ENCODE assay signal across 25 mouse cellular contexts in genomic region chr10:44555317-44555716, GRCm38 (mm10). TPM values are rescaled to one million over a fixed set of nuclear protein-coding genes. Genes with fewer than 3 reads are reported as not detected.
A peak's percentile ranks its signal among the peaks of the same experiment; 100 is the strongest.
DNase-seq lines count a peak whose midpoint lies in the region; ATAC-seq and TF ChIP-seq lines count a peak whose summit lies in the region.
"Had no signal": no experiment of that assay in that cellular context is flagged by ENCODE, and none has a peak within 500 bp of the region (broad histone marks: within the 10 kb centered on the region; RNA-seq: fewer than 3 reads in every experiment).

No protein-coding gene starts in this region.

- no peaks in the 10 kb centered on the region for H3K4me1 ChIP-seq in liver, postnatal 0 days (ENCODE audit: insufficient read depth)
- peaks cover 4% of the 10 kb centered on the region; the same call in 1 of the 2 replicates for H3K4me1 ChIP-seq in liver, embryonic 11.5 days (replicated peaks; ENCODE audit: control insufficient read depth, insufficient read depth, low read length)
- peaks cover 4% of the 10 kb centered on the region; the same call in 1 of the 2 replicates for H3K4me1 ChIP-seq in liver, embryonic 16.5 days (ENCODE audit: control insufficient read depth, low read depth, low read length)
- H3K4me1 ChIP-seq in midbrain, embryonic 11.5 days (ENCODE audit: control insufficient read depth, insufficient read depth, low read length), result no peaks in the 10 kb centered on the region
- no peaks in the 10 kb centered on the region for H3K4me1 ChIP-seq in kidney, embryonic 16.5 days (ENCODE audit: insufficient read depth, low read length)
- H3K4me1 ChIP-seq: embryonic facial prominence, embryonic 13.5 days; forebrain, embryonic 10.5 days; forebrain, embryonic 15.5 days; intestine, embryonic 15.5 days; midbrain, embryonic 13.5 days; neural tube, embryonic 13.5 days; stomach, embryonic 15.5 days had no signal

- no peak for ATAC-seq in liver, postnatal 0 days
- peak; percentile 84 for ATAC-seq in liver, embryonic 11.5 days (replicated peaks; ENCODE audit: low FRiP score)
- ATAC-seq in liver, embryonic 16.5 days (ENCODE audit: low read depth), result peak; percentile 76
- ATAC-seq in midbrain, embryonic 11.5 days (ENCODE audit: low FRiP score), result no peak
- ATAC-seq in kidney, embryonic 16.5 days (ENCODE audit: low FRiP score, low TSS enrichment), result no peak
- ATAC-seq: forebrain, embryonic 15.5 days; hindbrain, embryonic 16.5 days; intestine, embryonic 15.5 days; midbrain, embryonic 13.5 days; Patski had no signal

- H3K27ac ChIP-seq in liver, postnatal 0 days (ENCODE audit: low read depth), result no peak overlapping the region
- H3K27ac ChIP-seq in liver, embryonic 11.5 days (ENCODE audit: low read depth, low read length), result no peak overlapping the region
- H3K27ac ChIP-seq in liver, embryonic 16.5 days (ENCODE audit: low read length), result no peak overlapping the region
- H3K27ac ChIP-seq in midbrain, embryonic 11.5 days (ENCODE audit: low read depth, low read length), result no peak overlapping the region
- H3K27ac ChIP-seq in kidney, embryonic 16.5 days (ENCODE audit: low read length), result no peak overlapping the region
- H3K27ac ChIP-seq: embryonic facial prominence, embryonic 13.5 days; forebrain, embryonic 10.5 days; forebrain, embryonic 15.5 days; heart, adult 2 months; intestine, embryonic 15.5 days; midbrain, embryonic 13.5 days; neural tube, embryonic 13.5 days; stomach, embryonic 15.5 days had no signal

- H3K4me3 ChIP-seq in liver, postnatal 0 days (ENCODE audit: low read depth, low read length), result no peak overlapping the region
- no peak overlapping the region for H3K4me3 ChIP-seq in liver, embryonic 11.5 days (ENCODE audit: low read depth, low read length)
- no peak overlapping the region for H3K4me3 ChIP-seq in liver, embryonic 16.5 days (ENCODE audit: low read depth, low read length)
- H3K4me3 ChIP-seq in midbrain, embryonic 11.5 days (ENCODE audit: low read depth, low read length), result no peak overlapping the region
- no peak overlapping the region for H3K4me3 ChIP-seq in kidney, embryonic 16.5 days (ENCODE audit: low read length)
- H3K4me3 ChIP-seq: embryonic facial prominence, embryonic 13.5 days; forebrain, embryonic 10.5 days; forebrain, embryonic 15.5 days; heart, adult 2 months; intestine, embryonic 15.5 days; midbrain, embryonic 13.5 days; neural tube, embryonic 13.5 days; stomach, embryonic 15.5 days had no signal

- no peaks in the 10 kb centered on the region for H3K9me3 ChIP-seq in liver, postnatal 0 days (ENCODE audit: low read length)
- no peaks in the 10 kb centered on the region for H3K9me3 ChIP-seq in liver, embryonic 11.5 days (ENCODE audit: control insufficient read depth, low read length)
- H3K9me3 ChIP-seq in liver, embryonic 16.5 days (replicated peaks; ENCODE audit: control insufficient read depth, low read length), result no peaks in the 10 kb centered on the region
- H3K9me3 ChIP-seq in midbrain, embryonic 11.5 days (ENCODE audit: control insufficient read depth, low read length), result no peaks in the 10 kb centered on the region
- H3K9me3 ChIP-seq in kidney, embryonic 16.5 days (ENCODE audit: low read length), result peaks cover 4% of the 10 kb centered on the region; the same call in 1 of the 2 replicates
- H3K9me3 ChIP-seq: forebrain, embryonic 15.5 days; intestine, embryonic 15.5 days; stomach, embryonic 15.5 days had no signal

- DNase-seq in liver, result peak; percentile 33
- no peak for DNase-seq in liver, postnatal 0 days
- peak; percentile 21 for DNase-seq in MEL-GATA-1-ER (ENCODE audit: extremely low read depth, low read depth)
- no peak for DNase-seq in liver, embryonic 11.5 days (ENCODE audit: low spot score)
- DNase-seq in midbrain, embryonic 11.5 days (ENCODE audit: low spot score, missing footprints), result no peak
- DNase-seq in ovary, adult 18-20 months (ENCODE audit: low spot score), result no peak
- DNase-seq: adrenal gland, postnatal 10 days; cerebellum, adult 11-12 months; cerebellum, postnatal 10 days; gastrocnemius, postnatal 36 days; heart, adult 2 months; kidney, adult 8-10 months; kidney, postnatal 14 days had no signal

- TF ChIP-seq CTCF in liver, postnatal 0 days (IDR thresholded peaks at IDR 0.05; ENCODE audit: low read depth), result no peak

- H3K27me3 ChIP-seq in liver, postnatal 0 days (ENCODE audit: insufficient read depth, low read length), result no peaks in the 10 kb centered on the region
- no peaks in the 10 kb centered on the region for H3K27me3 ChIP-seq in liver, embryonic 11.5 days (replicated peaks; ENCODE audit: control insufficient read depth, insufficient read depth, low read length)
- no peaks in the 10 kb centered on the region for H3K27me3 ChIP-seq in liver, embryonic 16.5 days (ENCODE audit: control insufficient read depth, insufficient read depth, low read depth, low read length)
- H3K27me3 ChIP-seq in midbrain, embryonic 11.5 days (ENCODE audit: control insufficient read depth, insufficient read depth, low read length), result no peaks in the 10 kb centered on the region
- no peaks in the 10 kb centered on the region for H3K27me3 ChIP-seq in kidney, embryonic 16.5 days (ENCODE audit: insufficient read depth, low read length)
- H3K27me3 ChIP-seq: CH12.LX; embryonic facial prominence, embryonic 13.5 days; forebrain, embryonic 15.5 days; intestine, embryonic 15.5 days; midbrain, embryonic 13.5 days; neural tube, embryonic 13.5 days; stomach, embryonic 15.5 days had no signal

- H3K36me3 ChIP-seq in liver, postnatal 0 days (replicated peaks; ENCODE audit: insufficient read depth, low read length), result no peaks in the 10 kb centered on the region
- no peaks in the 10 kb centered on the region for H3K36me3 ChIP-seq in liver, embryonic 11.5 days (ENCODE audit: control insufficient read depth, insufficient read depth, low read length)
- H3K36me3 ChIP-seq in liver, embryonic 16.5 days (ENCODE audit: control insufficient read depth, insufficient read depth), result no peaks in the 10 kb centered on the region
- H3K36me3 ChIP-seq in midbrain, embryonic 11.5 days (ENCODE audit: control insufficient read depth, insufficient read depth, low read length), result no peaks in the 10 kb centered on the region
- no peaks in the 10 kb centered on the region for H3K36me3 ChIP-seq in kidney, embryonic 16.5 days (ENCODE audit: insufficient read depth, low read length)
- H3K36me3 ChIP-seq: embryonic facial prominence, embryonic 13.5 days; forebrain, embryonic 10.5 days; forebrain, embryonic 15.5 days; intestine, embryonic 15.5 days; midbrain, embryonic 13.5 days; neural tube, embryonic 13.5 days; stomach, embryonic 15.5 days had no signal

- 38% methylated on average over 2 of the region's 2 CpGs for WGBS in liver, postnatal 0 days (ENCODE audit: insufficient replicate concordance)
- WGBS in liver, embryonic 11.5 days, result 15% methylated on average over 2 of the region's 2 CpGs
- WGBS in liver, embryonic 16.5 days (ENCODE audit: insufficient replicate concordance), result 24% methylated on average over 2 of the region's 2 CpGs
- 73% methylated on average over 2 of the region's 2 CpGs for WGBS in midbrain, embryonic 11.5 days
- 80% methylated on average over 2 of the region's 2 CpGs for WGBS in kidney, embryonic 16.5 days

- no peak for TF ChIP-seq EP300 in liver, postnatal 0 days (IDR thresholded peaks at IDR 0.05; ENCODE audit: low read depth)

- no peak overlapping the region for H3K4me2 ChIP-seq in liver, postnatal 0 days (ENCODE audit: low read depth, low read length)
- no peak overlapping the region for H3K4me2 ChIP-seq in liver, embryonic 11.5 days
- no peak overlapping the region for H3K4me2 ChIP-seq in liver, embryonic 16.5 days (ENCODE audit: low read depth, low read length)
- no peak overlapping the region for H3K4me2 ChIP-seq in midbrain, embryonic 11.5 days
- no peak overlapping the region for H3K4me2 ChIP-seq in kidney, embryonic 16.5 days (replicated peaks; ENCODE audit: low read depth, low read length)
- H3K4me2 ChIP-seq: embryonic facial prominence, embryonic 13.5 days; forebrain, embryonic 15.5 days; intestine, embryonic 15.5 days; midbrain, embryonic 13.5 days; neural tube, embryonic 13.5 days; stomach, embryonic 15.5 days had no signal

- H3K9ac ChIP-seq in liver, postnatal 0 days (replicated peaks), result no peak overlapping the region
- no peak overlapping the region for H3K9ac ChIP-seq in liver, embryonic 11.5 days (ENCODE audit: low read depth, low read length)
- H3K9ac ChIP-seq in liver, embryonic 16.5 days (ENCODE audit: low read depth, low read length), result no peak overlapping the region
- no peak overlapping the region for H3K9ac ChIP-seq in midbrain, embryonic 11.5 days (ENCODE audit: low read length)
- H3K9ac ChIP-seq in kidney, embryonic 16.5 days (replicated peaks; ENCODE audit: low read length), result no peak overlapping the region
- H3K9ac ChIP-seq: embryonic facial prominence, embryonic 13.5 days; forebrain, embryonic 15.5 days; intestine, embryonic 15.5 days; midbrain, embryonic 13.5 days; neural tube, embryonic 13.5 days; stomach, embryonic 15.5 days had no signal

RNA-seq across cellular contexts. Expression of gene Prdm1, which starts 27.0 kb away (rescaled TPM):
- 0.15 and 0.20 TPM in 2 replicates for polyA plus RNA-seq in liver, postnatal 0 days (2015; fragmentation: Nextera tagmentation; extraction: Ambion mirVana)
- polyA plus RNA-seq in liver, embryonic 11.5 days (2014; fragmentation: Nextera tagmentation; extraction: Ambion mirVana), result 0.62 and 0.97 TPM in 2 replicates
- polyA plus RNA-seq in liver, embryonic 16.5 days (2015; fragmentation: Nextera tagmentation; extraction: Ambion mirVana), result 0.33 and 0.54 TPM in 2 replicates
- polyA plus RNA-seq in midbrain, embryonic 11.5 days (2014; fragmentation: Nextera tagmentation; extraction: Ambion mirVana), result 0.83 and 1.1 TPM in 2 replicates
- 2.8 and 2.9 TPM in 2 replicates for polyA plus RNA-seq in kidney, embryonic 16.5 days (2015; fragmentation: Nextera tagmentation; extraction: Ambion mirVana)

Comparison
In these comparisons a context has a peak if more than half of its experiments do, and no peak if none do; other contexts are left out.
1. DNase-seq: peak in liver (single experiment) and MEL-GATA-1-ER (single experiment); none in liver, postnatal 0 days (single experiment), liver, embryonic 11.5 days (single experiment), midbrain, embryonic 11.5 days (single experiment) and ovary, adult 18-20 months (single experiment).
2. ATAC-seq: peak in liver, embryonic 11.5 days (single experiment) and liver, embryonic 16.5 days (single experiment); none in liver, postnatal 0 days (single experiment), midbrain, embryonic 11.5 days (single experiment) and kidney, embryonic 16.5 days (single experiment).